ENCODE assay signal across 14 mouse cellular contexts in the genomic region with DNA sequence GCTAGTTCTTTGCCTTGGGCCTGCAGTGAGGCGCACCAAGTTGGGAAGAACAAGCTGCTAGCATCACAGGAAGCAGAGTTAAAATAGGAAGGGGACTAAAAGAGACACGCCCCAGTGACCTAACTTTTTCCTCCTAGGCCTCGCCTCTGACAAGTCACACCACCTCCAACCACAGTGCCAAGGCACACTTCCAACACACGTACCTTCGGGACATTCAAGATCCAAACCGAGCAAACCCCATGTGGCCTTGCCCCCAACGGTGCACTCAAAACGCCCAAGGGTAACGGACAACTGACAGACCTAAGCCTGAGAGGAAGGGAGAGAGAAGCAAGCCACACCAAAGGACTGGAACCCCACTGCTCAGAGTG. TPM values are rescaled to one million over a fixed set of nuclear protein-coding genes. Genes with fewer than 3 reads are reported as not detected.
DNase-seq lines count a peak whose midpoint lies in the region; ATAC-seq and TF ChIP-seq lines count a peak whose summit lies in the region.
"Had no signal": no experiment of that assay in that cellular context is flagged by ENCODE, and none has a peak within 500 bp of the region (broad histone marks: within the 10 kb centered on the region; RNA-seq: fewer than 3 reads in every experiment).

No protein-coding gene starts in this region.

- no peak for ATAC-seq in intestine, postnatal 0 days
- no peak for ATAC-seq in limb, embryonic 15.5 days (ENCODE audit: insufficient number of reproducible peaks, low FRiP score, low TSS enrichment, low read depth)
- ATAC-seq: forebrain, postnatal 0 days; inflammation-experienced regulatory T-cells, adult 6 months had no signal

- 80% methylated on average over 9 of the region's 9 CpGs for WGBS in intestine, postnatal 0 days
- WGBS in limb, embryonic 15.5 days = 77% methylated on average over 9 of the region's 9 CpGs

- H3K9me3 ChIP-seq in intestine, postnatal 0 days (ENCODE audit: control insufficient read depth) = no peaks in the 10 kb centered on the region
- H3K9me3 ChIP-seq in limb, embryonic 15.5 days = no peaks in the 10 kb centered on the region
- H3K9me3 ChIP-seq: midbrain, embryonic 12.5 days had no signal

- H3K27ac ChIP-seq in layer of hippocampus, adult 2 months = 0 out of 2 replicates have a peak overlapping the region, but pooled peaks have one; percentile 23
- H3K27ac ChIP-seq in intestine, postnatal 0 days (ENCODE audit: low read depth, low read length) = peak overlapping the region; percentile 36
- H3K27ac ChIP-seq in limb, embryonic 15.5 days = 0 out of 2 replicates have a peak overlapping the region, but pooled peaks have one; percentile 18
- H3K27ac ChIP-seq: midbrain, embryonic 12.5 days had no signal

- H3K4me1 ChIP-seq in intestine, postnatal 0 days (replicated peaks; ENCODE audit: control insufficient read depth, insufficient read depth, low read length) = no peaks in the 10 kb centered on the region; the same call in 1 of the 2 replicates
- peaks cover 46% of the 10 kb centered on the region for H3K4me1 ChIP-seq in limb, embryonic 15.5 days

- H3K27me3 ChIP-seq in intestine, postnatal 0 days (replicated peaks; ENCODE audit: control insufficient read depth, insufficient read depth, low read length) = no peaks in the 10 kb centered on the region
- no peaks in the 10 kb centered on the region for H3K27me3 ChIP-seq in limb, embryonic 15.5 days
- H3K27me3 ChIP-seq: midbrain, embryonic 12.5 days had no signal

- no peak overlapping the region for H3K4me3 ChIP-seq in layer of hippocampus, adult 2 months
- no peak overlapping the region for H3K4me3 ChIP-seq in intestine, postnatal 0 days (ENCODE audit: low read depth, low read length)
- no peak overlapping the region for H3K4me3 ChIP-seq in limb, embryonic 15.5 days
- H3K4me3 ChIP-seq: midbrain, embryonic 12.5 days had no signal

- no peaks in the 10 kb centered on the region for H3K36me3 ChIP-seq in intestine, postnatal 0 days (ENCODE audit: control insufficient read depth, insufficient read depth)
- H3K36me3 ChIP-seq in limb, embryonic 15.5 days = no peaks in the 10 kb centered on the region
- H3K36me3 ChIP-seq: midbrain, embryonic 12.5 days had no signal

- peak; percentile 8 for DNase-seq in gastrocnemius, adult 18-20 months (ENCODE audit: low spot score)
- no peak for DNase-seq in gastrocnemius, postnatal 25 days
- DNase-seq in layer of hippocampus, adult 2 months (ENCODE audit: low spot score in 2 of 2) = no peak
- no peak for DNase-seq in layer of hippocampus, postnatal 14 days (ENCODE audit: low spot score in 2 of 2)
- no peak for DNase-seq in cerebellum, adult 11-12 months
- DNase-seq in adrenal gland, postnatal 4 days (ENCODE audit: low spot score in 2 of 2) = no peak
- DNase-seq: adrenal gland, adult 2 months; forebrain, postnatal 0 days; lung, embryonic 14.5 days; thymus, postnatal 25 days had no signal

- no peak overlapping the region for H3K4me2 ChIP-seq in intestine, postnatal 0 days (replicated peaks; ENCODE audit: low read depth)
- no peak overlapping the region for H3K4me2 ChIP-seq in limb, embryonic 15.5 days
- H3K4me2 ChIP-seq: lung, embryonic 14.5 days; midbrain, embryonic 12.5 days had no signal

- no peak for TF ChIP-seq CTCF in layer of hippocampus, adult 2 months (conservative IDR thresholded peaks at IDR 0.05)
- no peak for TF ChIP-seq CTCF in intestine, postnatal 0 days (IDR thresholded peaks at IDR 0.05; ENCODE audit: low read depth)

- H3K9ac ChIP-seq in intestine, postnatal 0 days (ENCODE audit: low read depth, low read length) = no peak overlapping the region
- H3K9ac ChIP-seq in limb, embryonic 15.5 days = no peak overlapping the region
- H3K9ac ChIP-seq: forebrain, postnatal 0 days; lung, embryonic 14.5 days; midbrain, embryonic 12.5 days had no signal

RNA-seq across cellular contexts. Expression of gene Kazn, which starts 53.7 kb away (rescaled TPM):
- 1 to 10 TPM; 1.6 to 2.5 TPM for total RNA-seq in gastrocnemius, adult 18-20 months (2021)
- total RNA-seq in gastrocnemius, postnatal 25 days (2021) = 1 to 10 TPM; 1.9 to 2.5 TPM
- 10 to 100 TPM; 41.1 to 42.9 TPM for total RNA-seq in layer of hippocampus, adult 2 months (2021)
- total RNA-seq in layer of hippocampus, postnatal 14 days (2021) = 10 to 100 TPM; 49.9 to 57.7 TPM
- 17.5 and 20.2 TPM in 2 replicates for polyA plus RNA-seq in intestine, postnatal 0 days (2015; fragmentation: Nextera tagmentation; extraction: Ambion mirVana)
- 11.1 and 15.2 TPM in 2 replicates for polyA plus RNA-seq in limb, embryonic 15.5 days (2015; fragmentation: Nextera tagmentation; extraction: Ambion mirVana)
- total RNA-seq in adrenal gland, postnatal 4 days (2021) = 10 to 100 TPM; 40.7 to 42.6 TPM
- polyA plus RNA-seq: inflammation-experienced regulatory T-cells, adult 6 months had no signal

Comparison
In these comparisons a context has a peak if more than half of its experiments do, and no peak if none do; other contexts are left out.
1. RNA of gene Kazn, which starts 53.7 kb away (total RNA-seq): 49.9 to 57.7 TPM in layer of hippocampus, postnatal 14 days, 41.1 to 42.9 TPM in layer of hippocampus, adult 2 months and 40.7 to 42.6 TPM in adrenal gland, postnatal 4 days; 1.9 to 2.5 TPM in gastrocnemius, postnatal 25 days and 1.6 to 2.5 TPM in gastrocnemius, adult 18-20 months; every median in the first group is over 10 times any median in the second.
2. Peak in every context shown above with its lines, with median percentiles within 50 percentile points of each other: H3K27ac ChIP-seq.